9 mouse cellular contexts compared by ENCODE assay signal in the genomic region with DNA sequence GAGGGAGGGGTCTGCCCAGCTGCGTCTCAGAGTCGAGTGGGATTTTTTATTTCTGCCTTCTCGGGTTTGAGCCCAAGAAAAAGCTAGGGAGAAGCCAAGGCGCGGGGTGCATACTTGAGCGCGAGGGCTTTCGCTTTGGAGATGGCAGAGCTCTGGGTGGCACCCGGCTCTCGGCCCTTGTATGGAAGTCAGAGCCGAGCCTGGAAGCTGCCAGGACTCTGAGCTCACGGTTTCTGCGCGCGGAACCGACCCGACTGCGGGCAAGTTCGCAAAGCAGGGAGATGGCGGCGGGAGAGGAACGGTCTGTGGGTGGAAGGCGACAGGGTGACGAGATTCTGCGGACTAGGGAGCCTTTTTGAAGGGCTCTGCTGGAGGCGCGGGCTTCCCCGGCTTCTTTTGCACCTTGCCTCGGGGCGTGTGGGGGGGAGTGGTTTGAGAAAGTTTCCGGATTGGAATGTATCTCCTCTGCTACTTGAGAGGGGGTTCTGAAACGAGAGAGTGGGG. TPM values are rescaled to one million over a fixed set of nuclear protein-coding genes. Genes with fewer than 3 reads are reported as not detected.
DNase-seq lines count a peak whose midpoint lies in the region; ATAC-seq and TF ChIP-seq lines count a peak whose summit lies in the region.
"Had no signal": no experiment of that assay in that cellular context is flagged by ENCODE, and none has a peak within 500 bp of the region (broad histone marks: within the 10 kb centered on the region; RNA-seq: fewer than 3 reads in every experiment).

No protein-coding gene starts in this region.

- TF ChIP-seq CTCF in heart, postnatal 0 days (IDR thresholded peaks at IDR 0.05; ENCODE audit: low read depth) = no peak

- no peaks in the 10 kb centered on the region for H3K9me3 ChIP-seq in heart, postnatal 0 days (replicated peaks; ENCODE audit: control insufficient read depth, low read length)
- no peaks in the 10 kb centered on the region for H3K9me3 ChIP-seq in midbrain, embryonic 15.5 days

- under 1% methylated on average over 32 of the region's 32 CpGs for WGBS in heart, postnatal 0 days
- WGBS in midbrain, embryonic 15.5 days = under 1% methylated on average over 32 of the region's 32 CpGs

- peak overlapping the region; percentile 57 for H3K4me3 ChIP-seq in heart, postnatal 0 days (ENCODE audit: low read depth, low read length)
- H3K4me3 ChIP-seq in midbrain, embryonic 15.5 days = peak overlapping the region; percentile 93
- H3K4me3 ChIP-seq: myocyte had no signal

- ATAC-seq in heart, postnatal 0 days (ENCODE audit: insufficient read depth, low read depth) = no peak
- no peak for ATAC-seq in midbrain, embryonic 15.5 days (replicated peaks)

- peaks cover 13% of the 10 kb centered on the region; the same call in 1 of the 2 replicates for H3K27me3 ChIP-seq in heart, postnatal 0 days (ENCODE audit: control insufficient read depth, insufficient read depth, low read length)
- H3K27me3 ChIP-seq in midbrain, embryonic 15.5 days (replicated peaks) = 0 out of 2 replicates have a peak, but pooled peaks cover 9% of the 10 kb centered on the region

- peak overlapping the region; percentile 16; the same call in 1 of the 2 replicates for H3K9ac ChIP-seq in heart, postnatal 0 days (replicated peaks; ENCODE audit: low read depth, low read length)
- peak overlapping the region; percentile 76 for H3K9ac ChIP-seq in midbrain, embryonic 15.5 days

- H3K4me1 ChIP-seq in heart, postnatal 0 days (ENCODE audit: control insufficient read depth, insufficient read depth) = peaks cover 24% of the 10 kb centered on the region; the same call in 1 of the 2 replicates
- H3K4me1 ChIP-seq in midbrain, embryonic 15.5 days = peaks cover 55% of the 10 kb centered on the region

- H3K27ac ChIP-seq in heart, postnatal 0 days (ENCODE audit: low read depth) = no peak overlapping the region
- peak overlapping the region; percentile 89 for H3K27ac ChIP-seq in midbrain, embryonic 15.5 days

- H3K4me2 ChIP-seq in heart, postnatal 0 days (ENCODE audit: low read depth, low read length) = peak overlapping the region; percentile 76
- H3K4me2 ChIP-seq in midbrain, embryonic 15.5 days = peak overlapping the region; percentile 95

- DNase-seq in ovary, postnatal 14 days (ENCODE audit: low spot score) = peak; percentile 9
- DNase-seq in ovary, adult 18-20 months (ENCODE audit: low spot score) = no peak
- DNase-seq in cerebellum, postnatal 25 days = peak; percentile 79 to 80
- no peak for DNase-seq in heart, postnatal 0 days (ENCODE audit: low spot score)
- peak; percentile 14 to 49 for DNase-seq in kidney, postnatal 36 days
- DNase-seq in spleen, adult 12 weeks (ENCODE audit: low spot score) = no peak
- DNase-seq in spleen, postnatal 36 days (ENCODE audit: low spot score in 2 of 2) = no peak

- no peaks in the 10 kb centered on the region for H3K36me3 ChIP-seq in heart, postnatal 0 days (replicated peaks; ENCODE audit: control insufficient read depth, insufficient read depth, low read length)
- H3K36me3 ChIP-seq in midbrain, embryonic 15.5 days (replicated peaks) = no peaks in the 10 kb centered on the region

- no peak for TF ChIP-seq EP300 in heart, postnatal 0 days (IDR thresholded peaks at IDR 0.05; ENCODE audit: low read depth)

RNA-seq across cellular contexts. Expression of gene Igsf9b, which starts 1.2 kb away (rescaled TPM):
- total RNA-seq in heart, postnatal 0 days (2014; rRNA removed; ENCODE audit: low replicate concordance) = 6.0 and 9.0 TPM in 2 replicates
- 2.7 and 2.8 TPM in 2 replicates for polyA plus RNA-seq in heart, postnatal 0 days (2015; fragmentation: Nextera tagmentation; extraction: Ambion mirVana)
- 22.7 and 23.1 TPM in 2 replicates for polyA plus RNA-seq in midbrain, embryonic 15.5 days (2015; fragmentation: Nextera tagmentation; extraction: Ambion mirVana)

Comparison
In these comparisons a context has a peak if more than half of its experiments do, and no peak if none do; other contexts are left out.
1. DNase-seq: peak in ovary, postnatal 14 days (single experiment), cerebellum, postnatal 25 days (2 of 2) and kidney, postnatal 36 days (2 of 2); none in ovary, adult 18-20 months (single experiment), heart, postnatal 0 days (single experiment), spleen, adult 12 weeks (single experiment) and spleen, postnatal 36 days (0 of 2).